Mouse (Mus musculus): ENCODE results near the gene Cxxc4.

The Cxxc4 gene

DNA sequence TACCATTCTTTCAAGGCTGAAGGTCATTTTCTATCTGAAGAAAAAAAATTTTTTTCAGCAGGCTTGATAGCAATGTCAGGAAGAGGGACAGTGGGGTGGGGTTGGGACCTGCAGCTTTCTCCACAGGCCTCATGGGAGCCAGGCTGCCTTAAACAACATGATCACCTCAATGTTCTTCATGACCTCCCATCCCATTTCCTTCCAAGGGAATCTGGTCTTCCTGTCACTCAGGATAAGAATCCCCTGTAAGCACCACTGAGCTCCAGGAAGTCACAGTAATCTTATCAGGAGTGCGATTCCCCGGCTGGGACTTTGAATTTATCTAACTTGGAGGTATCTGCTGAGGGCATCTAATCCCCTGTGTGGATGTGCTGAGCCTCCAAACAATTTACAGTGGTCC lies 17.9 kb downstream of the Cxxc4 start:
- no peak for DNase-seq

DNA sequence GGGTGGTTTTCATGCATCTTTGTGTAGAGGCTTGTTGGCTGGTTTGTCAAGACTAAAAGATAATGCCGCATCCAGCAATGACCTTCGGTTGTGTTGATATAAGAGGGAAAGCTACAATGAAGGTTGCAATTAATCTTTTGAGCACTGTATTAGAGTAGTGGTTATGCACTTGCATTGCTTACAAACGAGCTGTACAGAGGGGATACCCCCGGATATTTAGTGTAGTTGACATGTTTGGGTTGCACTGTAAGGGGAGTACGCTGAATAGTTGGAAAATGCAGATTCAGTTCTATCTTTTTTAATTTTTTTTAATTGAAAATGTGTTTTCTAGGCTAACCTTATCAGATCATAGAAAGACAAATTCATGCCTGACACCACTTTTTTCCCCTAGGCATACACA lies 22.4 kb downstream of the Cxxc4 start:
- DNase-seq: no peak

DNA sequence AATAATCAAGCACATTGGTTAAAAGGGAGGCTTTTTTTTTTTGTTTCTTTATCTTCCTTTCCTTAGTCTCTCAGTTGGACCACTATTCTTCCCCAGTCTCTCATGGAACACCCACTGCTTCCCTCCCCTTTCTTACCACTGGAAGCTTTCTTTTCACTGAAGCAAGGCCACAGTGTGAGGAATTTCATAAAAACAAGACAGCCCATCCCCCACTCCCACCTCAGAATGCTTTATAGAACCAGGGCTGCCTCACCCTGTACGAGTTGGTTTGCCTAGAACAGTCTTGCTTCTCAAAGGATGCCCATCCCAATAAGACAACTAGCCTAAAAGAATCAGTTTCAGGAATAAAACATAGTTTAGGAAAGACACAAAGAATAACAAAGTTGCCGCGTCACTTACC lies 23.0 kb downstream of the Cxxc4 start:
- no peak for DNase-seq

DNA sequence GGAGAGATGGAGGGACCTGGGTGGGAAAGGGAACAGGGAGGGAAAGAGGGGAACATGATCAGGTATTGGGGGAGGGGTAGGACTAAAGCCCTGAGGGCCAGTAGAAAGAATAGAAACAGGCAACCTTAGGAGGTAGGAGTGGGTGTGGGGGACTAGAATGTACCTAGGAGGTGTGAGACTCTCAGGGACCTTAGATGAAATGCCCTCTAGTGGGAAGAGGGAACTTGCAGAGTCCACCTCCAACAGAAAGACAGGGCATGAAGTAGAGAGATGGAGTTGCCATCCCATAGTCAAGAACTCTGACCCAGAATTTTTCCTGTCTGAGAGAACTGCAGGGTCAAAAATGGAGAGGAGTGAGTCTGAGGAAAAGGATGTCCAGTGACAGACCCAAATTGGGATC lies 43.4 kb downstream of the Cxxc4 start:
- no peak for DNase-seq

DNA sequence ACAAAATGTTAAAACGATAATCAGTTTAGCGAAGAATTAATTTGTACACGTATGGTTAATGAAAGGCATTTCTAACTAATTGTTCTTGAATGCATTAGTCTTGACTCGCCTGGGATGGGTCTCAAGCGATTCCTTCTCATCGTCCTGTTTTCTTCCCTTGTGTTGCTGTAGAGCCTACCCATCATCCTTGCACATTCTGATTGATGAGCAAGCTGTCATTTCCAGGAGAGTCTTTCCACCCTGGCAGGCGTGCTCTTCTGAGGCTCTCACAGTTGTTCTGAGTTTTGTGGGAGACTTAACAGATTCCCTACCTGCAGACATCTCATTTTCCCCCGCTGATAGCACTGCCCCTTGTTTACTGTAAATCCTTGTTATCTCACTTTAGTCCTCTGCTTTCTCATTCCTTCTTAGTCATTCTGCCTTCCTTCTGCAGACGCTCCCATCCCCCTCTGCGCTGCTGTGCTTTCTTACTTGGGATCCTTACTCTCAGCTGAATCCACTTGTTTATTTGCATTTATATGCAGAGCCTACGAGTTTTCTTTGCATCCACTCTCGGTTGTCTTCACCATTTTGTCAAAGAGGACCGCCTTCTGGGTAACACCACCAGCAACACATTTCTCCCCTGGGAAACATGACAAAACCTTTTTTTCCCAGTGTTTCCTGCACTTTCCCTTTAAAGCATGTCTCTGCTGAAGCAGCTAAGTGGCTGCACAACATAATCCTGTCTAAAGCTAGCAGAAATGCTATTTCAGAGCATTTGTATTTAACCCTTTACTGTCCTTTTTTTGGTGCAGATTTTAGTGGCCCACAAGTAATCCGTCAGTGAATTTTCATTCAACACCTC lies 45.5 kb downstream of the Cxxc4 start:
- no peak for DNase-seq

DNA sequence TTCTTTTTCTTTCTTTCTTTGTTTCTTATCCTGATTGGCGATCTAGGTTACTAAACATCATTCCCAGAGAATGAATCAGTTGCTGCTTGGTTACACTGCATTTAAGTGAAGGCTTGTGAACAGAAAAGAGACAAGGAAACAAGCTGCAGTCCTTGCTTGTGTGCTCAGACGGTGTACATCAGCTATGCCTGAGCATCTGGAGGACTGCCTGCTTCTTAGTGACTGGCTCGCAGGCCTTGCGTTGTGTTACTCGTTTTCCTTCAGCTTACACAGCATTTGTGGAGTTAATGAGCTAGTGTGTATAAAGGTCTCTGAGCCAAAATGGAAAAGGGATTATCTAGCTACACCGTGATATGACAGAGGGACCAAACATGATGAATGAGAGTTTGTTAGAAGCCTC lies 58.9 kb downstream of the Cxxc4 start:
- DNase-seq: no peak

DNA sequence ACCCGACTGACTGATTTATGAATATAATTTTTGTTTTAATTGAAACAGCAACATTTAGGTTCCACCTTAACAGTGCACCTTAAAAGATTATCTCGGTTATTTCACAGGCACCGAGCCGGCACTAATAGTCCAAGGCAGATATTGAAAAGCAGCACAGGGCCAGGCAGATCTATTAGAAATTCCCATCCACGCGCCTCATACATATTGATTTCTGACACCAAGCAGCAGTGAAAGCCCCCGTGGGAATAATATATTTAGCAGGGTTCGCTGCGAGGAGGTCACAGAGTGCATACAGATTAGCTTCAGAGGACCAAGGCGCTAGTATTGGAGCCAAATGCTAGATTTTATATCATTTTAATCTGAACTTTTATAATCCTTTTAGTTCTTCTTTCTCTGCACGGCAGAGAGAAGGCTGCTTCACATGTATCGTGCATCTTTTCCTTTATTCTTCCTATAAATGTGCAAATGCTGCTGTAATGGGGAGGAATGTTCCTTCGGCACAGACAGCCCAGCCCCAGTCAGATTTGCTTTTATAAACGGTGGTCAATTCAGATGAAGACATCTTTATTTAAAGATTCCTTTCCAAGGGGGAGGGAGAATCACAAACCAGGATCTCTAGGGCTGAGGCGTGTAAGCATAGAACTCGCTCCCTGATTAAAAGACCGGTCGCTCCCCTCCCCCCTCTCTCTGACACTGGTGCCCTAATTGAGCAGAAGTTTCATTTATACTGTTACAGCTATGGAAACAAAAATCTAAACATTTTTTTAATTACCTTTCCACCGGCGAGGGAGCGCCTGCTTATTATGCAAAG lies 66.6 kb downstream of the Cxxc4 start:
- no peak for DNase-seq

DNA sequence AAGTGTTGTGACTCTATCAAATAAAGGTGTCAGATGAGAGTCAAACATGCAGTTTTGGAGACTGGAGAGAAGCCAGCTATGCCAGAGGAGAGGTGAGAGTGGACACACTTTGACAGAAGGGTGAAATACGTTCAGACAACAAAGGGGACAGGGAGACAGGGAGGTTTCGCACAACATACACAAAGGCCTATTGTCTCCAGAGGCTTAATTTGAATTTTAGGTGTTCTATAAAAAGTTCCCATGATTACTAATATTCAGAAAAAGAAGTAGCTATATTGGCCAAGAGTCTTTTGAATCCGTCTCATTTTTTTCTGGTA lies 67.2 kb downstream of the Cxxc4 start:
- DNase-seq: no peak

DNA sequence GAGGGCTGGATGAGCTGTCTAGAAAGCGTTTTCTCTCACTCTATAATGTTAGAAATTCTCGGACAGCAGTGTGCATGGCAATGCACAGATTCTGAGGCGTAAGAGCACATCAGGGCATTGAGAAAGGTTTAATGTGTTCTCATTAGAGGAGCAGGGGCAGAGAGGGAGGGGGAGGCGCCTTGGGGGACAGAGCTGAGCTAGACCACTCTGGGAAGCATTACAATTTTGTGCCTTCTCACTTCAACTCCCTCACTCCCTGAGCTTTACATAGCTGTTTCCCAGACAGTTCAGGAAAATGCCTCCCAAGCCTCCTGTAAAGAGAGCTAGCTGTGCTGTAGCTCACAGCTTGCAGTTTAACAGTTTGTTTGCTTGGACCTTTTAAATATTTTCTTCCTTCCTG lies 70.2 kb downstream of the Cxxc4 start:
- no peak for DNase-seq

DNA sequence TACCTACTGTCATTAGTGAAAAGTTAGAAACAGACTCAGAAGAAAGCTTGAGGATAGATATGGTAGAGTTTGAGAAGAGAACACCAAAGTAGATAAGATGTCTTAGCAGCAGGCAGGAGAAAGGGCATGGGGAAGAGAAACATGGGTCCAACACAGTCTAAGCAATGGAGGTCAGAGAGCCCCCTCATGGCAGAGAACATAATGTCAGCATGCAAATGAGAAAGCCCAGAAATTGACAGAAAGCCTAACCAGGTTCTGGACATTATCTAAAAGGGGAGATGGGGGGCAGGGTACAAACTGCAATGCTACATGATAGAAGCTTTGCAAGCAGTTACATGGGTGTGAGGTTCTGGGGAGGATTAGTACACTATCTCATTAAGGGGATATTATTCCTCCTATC lies 71.5 kb downstream of the Cxxc4 start:
- no peak for DNase-seq

Data from thymus, postnatal 14 days (tissue).